Mouse (Mus musculus) right cerebral cortex, postnatal 14 days (tissue): Measurements from ENCODE around the gene S100a13.

Source experiments
- DNase-seq: peaks from one replicate; pipeline ENCODE4 v3.0.0; 2022

The S100a13 gene

DNA sequence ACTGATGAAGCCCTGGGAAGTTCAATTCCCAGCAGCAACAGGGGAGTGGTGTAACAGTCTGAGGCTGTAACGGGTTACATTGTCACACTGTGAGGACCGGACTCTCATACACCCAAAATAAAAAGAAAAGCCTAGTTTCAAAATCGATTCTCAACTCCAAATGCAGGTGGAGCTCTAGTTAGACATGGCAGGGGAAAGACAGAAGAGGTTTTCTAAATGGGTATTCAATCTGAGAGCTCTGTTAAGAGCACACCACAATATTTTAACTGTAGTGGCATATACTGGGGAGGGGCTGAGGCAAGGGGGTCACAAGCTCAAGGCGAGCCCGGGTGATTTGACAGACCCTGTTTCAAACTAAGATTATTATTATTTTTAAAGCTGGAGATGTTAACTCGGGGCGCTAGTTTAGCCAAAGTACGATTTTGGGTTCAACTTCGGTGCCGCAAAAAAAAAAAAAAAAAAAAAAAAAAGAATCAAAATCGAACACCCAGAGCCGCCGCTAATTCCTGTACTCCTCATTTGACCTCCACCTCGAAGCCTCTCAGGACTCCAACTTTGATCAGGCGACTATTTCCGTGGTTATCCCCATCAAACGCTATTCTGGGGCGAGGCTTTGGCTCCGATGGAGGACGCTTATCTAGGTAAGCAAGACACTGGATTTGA, 5.8 kb upstream of the S100a13 start:
- no peak for DNase-seq

DNA sequence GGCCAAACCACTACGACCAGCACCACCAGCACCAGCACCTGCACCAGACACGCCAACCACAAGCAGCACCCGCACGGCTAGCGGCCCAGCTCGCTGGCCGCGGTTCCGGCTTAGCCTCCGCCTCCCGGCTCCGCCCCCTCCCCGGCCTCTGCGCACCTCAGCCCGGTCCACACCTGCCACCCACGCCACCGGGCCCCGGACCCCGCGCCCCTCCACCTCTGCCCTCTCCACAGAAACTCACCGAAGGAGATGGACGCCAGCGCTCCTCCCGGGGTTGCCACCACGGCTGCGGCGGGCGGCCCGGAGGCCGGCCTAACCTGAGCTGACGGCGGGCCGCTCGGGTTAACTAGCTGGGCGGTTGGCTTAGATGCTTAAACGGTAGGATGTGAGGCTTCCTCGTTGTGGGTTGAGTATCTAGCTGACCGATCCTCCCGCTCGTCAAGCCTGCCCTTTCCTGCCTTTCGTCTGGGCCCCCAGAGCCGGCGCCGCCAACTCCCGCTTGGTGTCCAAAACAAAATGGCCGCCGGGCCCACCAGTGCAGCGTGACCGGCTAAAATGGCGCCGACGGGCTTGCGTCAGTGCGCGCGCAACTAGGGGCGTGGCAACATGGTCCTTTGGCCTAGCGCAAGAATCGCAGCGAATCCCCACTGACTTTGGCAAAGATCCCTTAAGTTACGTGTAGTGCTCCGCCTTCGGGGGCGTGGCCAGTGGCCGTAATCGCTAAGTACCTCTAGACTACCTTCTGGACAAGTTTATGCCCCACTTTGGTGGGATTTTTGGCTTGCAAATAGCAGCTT, 5.1 kb upstream of the S100a13 start, which contains the start of gene Chtop:
Gene Chtop (minus strand): TSS at position 549 of the 797 bp plus-strand sequence.
- DNase-seq: peak; percentile 100

DNA sequence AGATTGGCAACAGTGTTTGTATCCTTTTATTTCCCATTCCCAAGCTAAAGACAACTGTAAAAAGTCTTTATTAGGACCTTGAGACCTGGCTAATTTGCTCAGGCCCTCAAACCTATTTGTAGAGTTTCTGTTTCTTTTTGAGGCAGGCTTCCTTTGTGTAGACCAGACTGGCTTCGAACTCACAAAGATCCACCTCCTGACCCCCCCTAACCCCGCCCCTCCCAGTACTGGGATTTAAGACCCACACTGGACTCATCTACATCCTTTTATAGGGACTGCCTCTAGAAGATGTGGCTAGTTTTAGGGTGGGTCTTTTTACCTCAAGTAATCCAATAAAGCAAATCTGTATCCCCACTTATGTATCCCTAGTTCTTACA, 4.5 kb upstream of the S100a13 start:
- DNase-seq: no peak

DNA sequence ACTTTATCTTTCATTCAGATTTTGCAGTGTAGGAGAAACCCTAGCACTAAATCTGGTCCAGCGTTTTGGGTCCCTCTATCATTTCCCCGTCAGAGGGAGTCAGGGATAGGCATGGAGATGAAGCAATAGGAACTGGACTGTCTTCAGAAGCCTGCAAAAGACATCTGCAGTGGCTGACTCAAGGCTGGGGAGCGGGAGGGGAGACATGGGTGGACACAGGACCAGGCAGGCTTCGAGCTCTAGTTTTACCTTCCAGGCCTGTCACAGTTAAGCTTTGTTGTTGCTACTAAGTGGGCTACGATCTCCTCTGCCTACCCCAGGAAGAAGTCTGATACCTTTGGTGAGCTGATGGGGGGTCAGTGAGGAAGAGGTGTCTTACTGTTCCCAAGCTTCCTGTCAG, 2.0 kb upstream of the S100a13 start:
- no peak for DNase-seq

DNA sequence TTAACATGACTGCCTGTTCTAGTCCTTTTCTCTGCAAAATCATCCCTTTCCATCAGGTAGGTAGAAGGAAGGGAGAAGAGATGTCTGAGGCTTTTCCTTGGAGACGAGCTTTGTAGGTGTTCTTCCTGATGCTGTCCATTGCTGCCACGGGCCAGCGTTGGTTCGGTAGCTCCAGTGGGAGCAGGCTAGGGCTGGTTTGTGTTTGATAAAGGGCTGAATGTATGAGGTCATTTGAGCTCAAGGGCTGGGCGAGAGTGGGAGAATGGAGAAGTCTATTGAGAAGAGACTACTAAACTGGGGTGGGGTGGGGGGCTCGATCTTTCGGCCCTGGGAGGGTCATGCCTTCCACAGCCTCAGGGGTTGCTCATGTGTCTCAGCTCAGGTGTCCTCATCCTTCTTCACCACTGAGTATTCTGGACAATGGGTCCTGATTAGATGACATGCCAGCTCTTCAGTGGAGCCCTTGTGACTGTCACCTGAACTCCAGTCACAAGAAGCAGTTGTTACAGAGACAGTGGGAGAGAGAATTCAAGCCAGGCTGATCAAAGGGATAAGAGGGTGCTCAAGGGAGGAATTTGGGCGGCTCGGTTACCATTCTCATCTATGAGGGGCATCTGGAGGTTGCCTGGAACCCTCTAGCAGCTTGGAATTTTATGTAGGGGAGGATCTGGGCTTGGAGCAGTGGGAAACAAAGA, 1.1 kb upstream of the S100a13 start:
- no peak for DNase-seq

DNA sequence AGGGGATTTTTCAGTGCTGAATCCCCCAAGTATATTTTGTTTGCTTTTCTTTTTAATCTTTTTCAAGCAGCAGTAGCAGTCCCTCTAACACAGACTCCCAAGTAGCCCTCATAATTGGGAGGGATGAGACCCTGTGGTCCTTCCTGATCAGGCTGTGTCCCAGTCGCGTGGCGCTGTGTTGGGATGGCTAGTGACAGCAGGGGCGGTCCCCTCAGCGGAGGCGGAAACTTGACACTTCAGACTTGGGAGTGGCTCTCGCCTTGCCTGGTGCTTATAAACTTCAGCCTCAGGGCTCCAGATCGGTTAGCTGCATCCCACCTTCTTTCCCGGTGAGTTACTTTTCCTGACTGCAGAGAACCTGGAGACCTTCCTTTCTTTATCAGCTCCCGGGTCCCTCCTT, 456 bp downstream of the S100a13 start:
- peak; percentile 38 for DNase-seq

DNA sequence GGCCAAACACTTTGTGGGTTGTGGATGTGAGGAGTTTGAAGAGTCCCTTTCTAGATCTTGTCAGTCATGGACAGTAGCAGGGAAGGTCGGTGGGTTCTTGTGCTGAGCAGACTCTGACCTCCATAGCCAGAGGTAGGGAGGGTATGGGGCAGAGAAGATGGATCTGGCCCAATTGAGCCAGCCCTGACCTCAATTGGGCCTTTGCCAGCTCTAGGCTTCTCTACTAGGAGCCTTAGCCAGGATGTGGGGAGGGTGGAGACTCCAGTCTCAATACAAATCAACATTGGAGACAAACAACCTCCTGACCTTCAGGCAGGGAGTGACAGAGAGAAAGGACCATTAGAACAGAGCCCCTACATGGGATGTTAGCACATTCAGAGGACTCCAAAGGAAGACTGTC, 1.0 kb downstream of the S100a13 start:
- no peak for DNase-seq

DNA sequence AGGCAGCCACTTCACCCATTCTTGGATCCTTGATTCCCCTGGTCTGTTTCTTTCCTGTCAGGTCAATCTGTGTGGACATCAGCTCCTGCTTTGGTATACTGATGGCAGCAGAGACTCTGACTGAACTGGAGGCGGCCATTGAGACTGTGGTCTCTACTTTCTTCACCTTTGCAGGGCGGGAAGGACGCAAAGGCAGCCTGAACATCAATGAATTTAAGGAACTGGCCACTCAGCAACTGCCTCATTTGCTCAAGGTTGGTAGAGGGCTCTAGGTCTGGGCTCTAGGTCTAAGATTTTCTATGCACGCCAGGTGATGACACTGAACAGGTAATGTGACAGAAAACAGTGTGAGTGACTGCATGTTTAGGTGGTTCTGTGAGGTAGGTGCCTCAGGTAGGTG, 1.6 kb downstream of the S100a13 start:
- no peak for DNase-seq

DNA sequence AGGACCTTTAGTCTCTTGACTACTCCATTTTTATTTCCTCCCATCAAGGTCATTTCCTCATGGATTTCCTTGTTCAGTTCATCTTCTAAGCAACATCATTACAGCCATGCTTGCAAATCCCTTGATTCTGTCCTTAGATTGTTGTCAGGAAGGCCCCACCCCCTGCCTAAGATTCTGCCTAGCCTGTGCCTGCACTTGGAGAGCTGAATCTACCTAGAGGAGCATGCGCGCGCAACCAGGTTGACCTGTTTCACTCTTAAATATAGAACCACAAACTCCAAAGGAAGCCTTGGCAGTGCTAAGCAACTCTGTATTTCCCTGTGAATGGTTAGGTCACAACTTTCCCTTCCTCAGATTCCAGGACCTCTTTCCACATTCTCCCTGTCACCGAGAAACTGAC, 3.5 kb downstream of the S100a13 start:
- no peak for DNase-seq

DNA sequence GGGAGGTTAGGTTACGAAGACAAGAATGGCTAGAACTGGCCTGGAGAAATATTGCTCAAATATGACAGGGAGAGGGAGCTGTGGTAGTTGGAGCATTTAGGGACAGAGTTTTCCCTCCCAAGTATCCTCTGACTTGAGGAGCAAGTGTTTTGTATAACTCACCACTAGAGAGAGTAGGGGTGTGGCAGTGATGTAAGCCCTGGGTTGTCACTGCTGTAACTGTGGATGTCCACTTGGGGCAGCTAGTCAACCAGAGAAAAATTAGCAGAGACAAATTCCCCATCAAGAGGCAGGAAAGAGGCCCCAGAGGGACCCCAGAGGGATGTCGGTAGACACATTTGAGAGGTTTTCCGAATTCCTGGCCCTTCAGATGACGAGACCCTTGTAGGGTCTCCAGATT, 11.2 kb downstream of the S100a13 start:
- no peak for DNase-seq

DNA sequence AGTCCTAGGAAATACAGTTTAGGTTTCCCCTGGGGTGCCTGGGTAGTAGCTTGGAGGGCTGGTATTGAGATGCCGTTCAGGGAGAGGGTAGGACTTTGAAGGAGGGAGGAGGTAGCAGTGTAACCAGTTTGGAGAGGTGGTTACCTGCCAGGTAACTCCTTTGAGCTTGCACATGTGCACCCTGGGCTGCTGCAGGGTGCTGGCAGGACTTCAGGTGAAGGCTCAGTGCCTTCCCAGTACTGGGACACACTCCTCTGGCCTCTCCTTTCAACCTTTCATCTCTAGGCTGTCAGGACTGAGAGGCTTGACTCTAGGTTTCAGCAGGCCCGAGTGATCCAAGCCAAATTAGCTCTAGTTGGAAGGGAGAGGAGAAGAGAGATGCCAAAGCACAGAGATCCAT, 11.8 kb downstream of the S100a13 start:
- DNase-seq: no peak

DNA sequence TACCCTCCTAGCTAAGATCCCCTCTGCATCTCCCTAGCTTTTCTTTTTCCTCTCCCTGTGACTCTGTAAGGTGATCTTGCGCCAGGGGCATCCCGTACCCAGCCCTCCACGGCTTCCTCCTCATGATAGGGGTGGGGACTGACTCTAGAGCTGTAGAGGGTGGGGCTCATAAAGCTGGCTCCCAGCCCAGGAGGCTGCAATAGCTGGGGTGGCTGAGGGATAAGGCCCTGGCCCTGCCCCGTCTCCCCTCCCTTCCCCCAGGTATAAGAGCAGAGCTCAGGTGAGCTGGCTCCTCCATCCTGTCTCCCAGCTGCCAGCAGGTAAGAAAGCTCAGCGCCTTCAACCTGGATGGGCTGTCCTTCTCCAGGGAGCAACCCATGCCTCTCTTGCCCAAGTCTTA, 12.3 kb downstream of the S100a13 start, which contains the start of gene S100a14:
Gene S100a14 (plus strand): TSS at position 277 of the 400 bp plus-strand sequence.
- DNase-seq: no peak

DNA sequence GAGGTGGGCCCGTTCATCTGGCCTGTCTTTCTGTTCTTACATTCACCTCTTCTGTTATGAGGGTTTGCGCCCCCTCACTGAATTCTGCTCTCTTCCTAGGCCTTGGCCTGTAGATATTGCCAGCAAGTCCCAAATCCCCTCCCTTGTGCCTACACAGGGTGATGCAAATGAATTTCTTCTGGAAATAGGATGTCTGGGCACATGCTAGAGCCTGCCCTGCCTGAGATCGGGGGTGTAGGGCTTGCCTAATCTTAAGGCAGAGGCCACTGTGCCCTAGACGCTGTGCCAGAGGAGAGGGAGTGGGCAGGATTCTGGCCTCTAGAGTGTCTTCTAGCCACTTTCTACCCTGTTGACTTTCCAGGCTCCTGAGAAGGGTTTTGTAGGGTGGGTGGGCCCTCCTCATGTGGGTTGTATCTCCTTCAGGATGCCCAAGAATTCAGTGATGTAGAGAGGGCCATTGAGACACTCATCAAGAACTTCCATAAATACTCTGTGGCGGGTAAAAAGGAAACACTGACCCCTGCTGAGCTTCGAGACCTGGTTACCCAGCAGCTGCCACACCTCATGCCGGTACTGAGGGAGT, 13.1 kb downstream of the S100a13 start:
- DNase-seq: no peak

DNA sequence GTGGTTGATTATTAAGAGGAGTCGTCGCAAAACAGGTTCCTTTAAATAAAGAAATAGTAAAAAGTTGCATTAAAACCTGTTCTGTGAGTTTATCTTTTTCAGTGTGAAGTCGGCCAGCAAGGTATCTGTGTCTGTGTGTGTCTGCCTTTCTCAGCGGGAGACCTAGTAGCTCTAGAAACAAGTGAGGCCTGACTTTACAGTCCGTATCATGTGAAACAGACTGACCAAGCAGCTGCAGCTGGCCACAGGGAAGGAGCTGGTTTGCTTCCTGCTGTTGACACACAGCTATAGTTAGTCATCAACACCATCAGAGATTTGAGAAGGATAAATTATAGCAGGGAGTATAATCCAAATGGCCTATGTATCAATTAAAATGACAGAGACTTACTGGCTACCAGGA, 17.5 kb downstream of the S100a13 start:
- DNase-seq: no peak

DNA sequence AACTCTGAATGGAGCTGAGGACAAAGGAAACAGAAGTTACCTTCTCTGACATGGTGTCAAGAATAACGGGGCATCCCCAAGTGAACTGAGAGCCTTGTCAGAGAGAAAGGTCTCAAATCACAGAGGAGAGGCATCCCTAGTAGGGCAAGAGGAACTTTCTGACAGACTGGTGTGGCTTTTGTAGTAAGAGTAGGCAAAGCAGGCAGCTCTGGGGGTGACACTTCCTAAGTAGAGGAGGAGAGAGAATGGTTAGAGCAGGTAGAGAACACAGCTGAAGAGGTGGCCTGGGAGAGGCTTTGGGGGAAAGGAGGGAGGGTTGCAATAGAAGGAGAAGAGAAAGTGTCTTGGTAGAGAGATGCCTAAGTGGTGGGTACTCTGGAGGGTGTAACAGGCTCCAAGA, 21.2 kb downstream of the S100a13 start:
- no peak for DNase-seq

DNA sequence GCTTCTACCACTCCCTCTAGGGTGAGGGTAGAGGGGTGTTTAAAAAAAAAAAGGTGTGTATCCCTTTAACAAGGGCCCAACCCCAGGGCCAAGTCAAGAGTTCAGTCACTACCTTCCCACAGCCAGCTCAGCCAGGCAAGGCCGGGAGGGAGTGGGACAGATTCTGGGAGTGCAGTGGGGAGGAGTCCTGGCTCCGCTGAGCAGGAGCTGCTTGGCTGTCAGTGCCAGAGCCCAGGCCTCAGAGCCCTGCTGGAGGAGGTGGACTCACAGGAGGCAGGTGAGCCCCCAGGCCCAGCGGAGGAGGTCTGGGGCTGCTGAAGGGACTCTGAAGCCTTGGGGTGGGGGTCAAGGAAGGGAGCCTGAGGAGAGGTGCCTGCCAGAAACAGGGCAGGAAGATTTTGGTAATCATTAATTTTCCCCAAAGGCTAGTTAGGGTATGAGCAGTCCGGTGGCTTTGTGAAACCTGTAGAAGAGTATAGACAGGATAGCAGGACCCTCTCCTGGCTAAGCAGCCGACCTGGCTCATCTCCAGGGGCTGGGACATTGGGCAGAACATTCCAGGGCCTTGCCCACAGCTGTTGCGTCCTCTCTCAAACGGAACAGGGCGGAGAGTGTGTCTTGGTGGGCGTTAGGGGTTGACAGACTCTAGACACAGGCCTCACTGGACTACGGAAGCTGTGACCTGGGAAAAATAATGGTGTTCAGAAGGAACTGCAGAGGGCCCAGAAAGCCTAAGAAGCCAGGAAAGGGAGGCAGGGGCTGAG, 23.1 kb downstream of the S100a13 start, which contains the start of gene S100a16:
Gene S100a16 (plus strand): TSS at position 114 of the 764 bp plus-strand sequence.
- DNase-seq: no peak

DNA sequence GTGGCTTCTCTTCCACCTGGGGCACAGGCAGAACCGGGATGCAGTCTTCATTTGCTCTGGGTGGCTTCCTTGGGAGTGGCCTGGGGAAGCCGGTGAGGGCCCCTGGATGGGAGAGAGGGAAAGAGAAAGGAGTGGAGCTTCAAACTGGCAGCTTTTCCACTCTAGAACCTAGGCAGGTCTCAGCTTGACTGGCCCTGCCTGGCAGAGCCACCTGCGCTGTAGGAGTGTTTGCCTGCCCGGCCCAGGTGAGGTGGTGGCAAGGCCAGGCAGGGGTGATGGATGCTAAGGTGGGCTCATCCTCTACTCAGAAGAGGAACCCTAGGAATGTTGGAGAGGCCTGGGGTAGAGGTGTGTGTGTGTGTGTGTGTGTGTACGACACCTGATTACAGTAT, 23.7 kb downstream of the S100a13 start:
- no peak for DNase-seq

DNA sequence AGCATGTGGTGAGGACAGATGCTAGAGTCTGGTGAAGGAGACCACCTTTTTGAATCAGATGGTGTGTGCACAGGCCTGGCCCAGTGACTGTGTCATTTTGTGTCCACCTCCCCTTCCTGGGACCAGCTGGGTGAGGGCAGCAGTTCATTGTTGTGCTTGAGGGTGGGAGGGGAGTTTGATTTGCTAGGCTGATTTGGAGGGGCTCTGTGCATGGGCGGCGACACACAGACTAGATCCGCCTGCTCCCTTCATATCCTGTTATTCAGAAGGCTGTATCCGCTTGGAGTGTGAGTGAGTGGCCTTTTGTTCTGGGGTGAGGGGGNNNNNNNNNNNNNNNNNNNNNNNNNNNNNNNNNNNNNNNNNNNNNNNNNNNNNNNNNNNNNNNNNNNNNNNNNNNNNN, 26.7 kb downstream of the S100a13 start:
- no peak for DNase-seq

DNA sequence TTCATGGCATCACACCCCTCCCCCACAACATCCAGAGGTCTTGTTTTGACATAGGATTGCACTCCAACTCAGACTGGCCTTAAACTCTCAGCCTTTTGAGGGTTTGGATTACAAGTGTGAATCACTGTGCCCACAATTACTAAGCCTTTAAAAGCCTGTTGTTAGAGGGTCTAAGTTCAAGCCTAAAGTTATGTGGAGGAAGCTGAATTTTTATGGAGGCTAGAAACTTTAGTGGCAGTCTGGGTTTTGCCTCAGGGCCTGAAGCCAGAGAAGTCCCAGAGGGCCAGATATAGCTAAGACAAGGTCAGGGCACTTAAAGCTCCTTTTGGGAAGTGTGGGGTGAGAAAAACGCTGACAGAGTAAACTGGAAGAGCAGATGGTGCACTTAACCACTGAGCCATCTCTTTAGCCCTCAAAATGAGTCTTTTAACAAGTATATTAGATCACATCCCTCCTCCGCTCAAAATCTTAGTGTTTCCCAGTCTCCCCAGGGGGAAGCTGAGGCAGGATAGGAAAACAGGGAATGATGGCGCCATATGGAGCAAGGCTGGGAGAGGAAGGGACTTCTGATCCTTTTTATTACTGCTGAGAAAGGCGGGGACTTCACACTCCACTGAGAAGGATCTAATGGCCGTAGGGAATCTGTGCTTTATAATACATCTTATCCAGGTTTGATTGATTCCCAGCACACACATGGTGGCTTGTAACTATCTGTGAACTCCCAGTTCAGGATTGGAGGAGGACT, 35.6 kb downstream of the S100a13 start:
- no peak for DNase-seq

DNA sequence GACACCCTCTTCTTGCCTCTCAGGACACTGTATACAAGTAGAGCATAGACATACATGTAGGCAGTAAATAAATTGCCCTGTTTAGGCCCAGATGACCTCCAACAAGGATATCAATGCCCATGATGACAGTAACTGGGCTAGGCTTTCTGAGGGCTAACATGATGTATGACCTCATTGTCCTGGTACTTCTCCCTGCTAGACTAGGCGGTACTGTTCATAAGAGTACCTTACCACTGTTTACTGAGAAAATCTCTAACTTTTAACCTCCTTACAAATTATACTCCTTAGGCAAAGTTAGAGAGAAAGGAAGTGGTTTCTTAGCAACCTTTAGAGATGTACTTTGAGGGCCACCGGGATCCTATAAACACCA, 36.2 kb downstream of the S100a13 start:
- no peak for DNase-seq

DNA sequence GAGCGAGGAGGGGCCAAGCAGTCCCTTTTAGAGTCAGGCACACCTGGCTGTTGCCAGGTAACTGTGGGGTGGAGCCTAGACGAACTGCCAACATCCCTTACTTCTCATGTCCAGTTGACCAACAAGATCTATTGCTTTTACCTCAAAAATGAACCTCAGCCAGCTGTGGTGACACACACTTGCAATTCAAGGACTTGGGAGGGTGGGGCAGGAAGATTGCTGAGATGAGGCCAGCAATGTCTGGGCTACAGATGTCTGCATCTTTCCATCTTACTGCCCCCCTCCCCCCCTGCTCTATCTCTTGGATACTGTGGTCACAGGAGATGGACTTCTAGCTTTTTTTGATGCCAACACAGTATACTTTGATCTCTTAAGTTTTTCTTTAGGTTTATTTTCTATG, 38.0 kb downstream of the S100a13 start:
- no peak for DNase-seq

DNA sequence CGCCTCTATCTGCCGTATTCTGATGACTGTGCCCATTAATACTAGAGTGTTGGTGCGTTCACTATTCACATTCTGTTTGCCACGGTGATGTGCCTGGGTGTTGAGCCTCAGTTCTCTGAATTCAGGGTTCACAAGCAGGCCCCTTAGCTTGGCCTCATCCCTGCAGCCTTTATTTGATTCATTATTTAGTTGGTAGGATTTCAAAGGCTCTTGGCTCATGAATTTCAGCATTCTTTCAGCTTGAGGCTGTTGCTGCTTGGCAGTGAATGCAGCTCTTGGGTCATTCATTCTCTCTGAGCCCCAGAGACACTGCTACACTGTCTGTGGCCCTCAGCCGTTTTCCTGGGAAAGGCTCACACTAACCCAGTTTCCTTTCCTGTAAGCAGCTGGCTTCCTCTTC, 41.7 kb downstream of the S100a13 start:
- DNase-seq: no peak
